Mouse (Mus musculus) heart, adult 9 months (tissue): ENCODE measurements around the gene Nlgn1.

Experiments
- DNase-seq, 2 experiments: peaks; one replicate each; pipeline ENCODE4 v3.0.0; 2022; ENCODE audit warnings: low spot score in 2 of 2

The Nlgn1 gene

GRCm38 (mm10) chr3:26050769-26051168, 281.5 kb downstream of the Nlgn1 start:
- DNase-seq, result no peak

- DNase-seq, result no peak
These were observed 289.3 kb downstream of the Nlgn1 start for GRCm38 (mm10) chr3:26042966-26043365.

GRCm38 (mm10) chr3:26039696-26040095, 292.6 kb downstream of the Nlgn1 start:
- no peak for DNase-seq

GRCm38 (mm10) chr3:26026025-26026424, 306.2 kb downstream of the Nlgn1 start:
- DNase-seq, result no peak

GRCm38 (mm10) chr3:26023217-26023616, 309.0 kb downstream of the Nlgn1 start:
- no peak for DNase-seq

GRCm38 (mm10) chr3:26021632-26022184, 310.6 kb downstream of the Nlgn1 start:
- DNase-seq, result no peak

GRCm38 (mm10) chr3:26011310-26012078, 320.8 kb downstream of the Nlgn1 start:
- no peak for DNase-seq

- DNase-seq, result no peak
These were observed 329.2 kb downstream of the Nlgn1 start for GRCm38 (mm10) chr3:26002863-26003608.

GRCm38 (mm10) chr3:26002367-26002766, 329.9 kb downstream of the Nlgn1 start:
- DNase-seq, result no peak

- DNase-seq, result no peak
These were observed 364.7 kb downstream of the Nlgn1 start for GRCm38 (mm10) chr3:25967546-25967945.

- DNase-seq, result no peak
These were observed 368.0 kb downstream of the Nlgn1 start for GRCm38 (mm10) chr3:25964237-25964636.

GRCm38 (mm10) chr3:25963568-25963967, 368.7 kb downstream of the Nlgn1 start:
- DNase-seq, result no peak

GRCm38 (mm10) chr3:25916535-25916934, 415.7 kb downstream of the Nlgn1 start:
- DNase-seq, result no peak

GRCm38 (mm10) chr3:25914365-25915065, 417.7 kb downstream of the Nlgn1 start:
- DNase-seq, result no peak

- no peak for DNase-seq
These were observed 429.0 kb downstream of the Nlgn1 start for GRCm38 (mm10) chr3:25903140-25903809.

GRCm38 (mm10) chr3:25897456-25897855, 434.8 kb downstream of the Nlgn1 start:
- DNase-seq, result no peak

- no peak for DNase-seq
These were observed 447.5 kb downstream of the Nlgn1 start for GRCm38 (mm10) chr3:25884797-25885196.

GRCm38 (mm10) chr3:25869161-25869560, 463.1 kb downstream of the Nlgn1 start:
- DNase-seq, result no peak

GRCm38 (mm10) chr3:25858384-25858783, 473.9 kb downstream of the Nlgn1 start:
- no peak for DNase-seq

GRCm38 (mm10) chr3:25844686-25845462, 487.4 kb downstream of the Nlgn1 start:
- no peak for DNase-seq

GRCm38 (mm10) chr3:25830237-25830636, 502.0 kb downstream of the Nlgn1 start:
- DNase-seq, result no peak
